Mouse (Mus musculus): ENCODE data around the gene Cstad. TPM values are rescaled to one million over a fixed set of nuclear protein-coding genes. Genes with fewer than 3 reads are reported as not detected.

Gene Cstad
- total RNA-seq, 2 experiments from 2014 or later = 0.57 to 1.2 TPM

GRCm38 (mm10) chr2:30629038-30629761, 34.4 kb downstream of the Cstad start:
- no peak for DNase-seq

GRCm38 (mm10) chr2:30629860-30630259, 35.0 kb downstream of the Cstad start:
- DNase-seq = no peak

GRCm38 (mm10) chr2:30636266-30636671, 41.4 kb downstream of the Cstad start:
- peak in 1 of 2 experiments; percentile 51 for DNase-seq

GRCm38 (mm10) chr2:30637991-30638390, 43.2 kb downstream of the Cstad start:
- DNase-seq = no peak

GRCm38 (mm10) chr2:30640021-30640481, 45.2 kb downstream of the Cstad start:
- peak in 1 of 2 experiments; percentile 25 for DNase-seq

GRCm38 (mm10) chr2:30642810-30643209, 48.0 kb downstream of the Cstad start:
- no peak for DNase-seq

GRCm38 (mm10) chr2:30643422-30643821, 48.6 kb downstream of the Cstad start:
- DNase-seq = no peak

GRCm38 (mm10) chr2:30646833-30647232, 52.0 kb downstream of the Cstad start:
- DNase-seq = peak; percentile 54 to 58

GRCm38 (mm10) chr2:30647303-30647881, 52.6 kb downstream of the Cstad start:
- DNase-seq = peak; percentile 33 to 42

GRCm38 (mm10) chr2:30647882-30648494, 53.1 kb downstream of the Cstad start:
- no peak for DNase-seq

- DNase-seq = no peak
These were observed 55.4 kb downstream of the Cstad start for GRCm38 (mm10) chr2:30650249-30650648.

GRCm38 (mm10) chr2:30651831-30652230, 57.0 kb downstream of the Cstad start:
- DNase-seq = no peak

- peak; percentile 56 to 63 for DNase-seq
These were observed 57.8 kb downstream of the Cstad start for GRCm38 (mm10) chr2:30652581-30653037.

- DNase-seq = peak in 1 of 2 experiments; percentile 32
These were observed 58.2 kb downstream of the Cstad start for GRCm38 (mm10) chr2:30653046-30653445.

GRCm38 (mm10) chr2:30654158-30654557, 59.3 kb downstream of the Cstad start:
- DNase-seq = no peak

GRCm38 (mm10) chr2:30654582-30654981, 59.7 kb downstream of the Cstad start:
- no peak for DNase-seq

- DNase-seq = no peak
These were observed 60.9 kb downstream of the Cstad start for GRCm38 (mm10) chr2:30655746-30656145.

GRCm38 (mm10) chr2:30656711-30657555, 62.1 kb downstream of the Cstad start:
- no peak for DNase-seq

- peak in 1 of 2 experiments; percentile 53 for DNase-seq
These were observed 63.0 kb downstream of the Cstad start for GRCm38 (mm10) chr2:30657674-30658479.

GRCm38 (mm10) chr2:30658480-30658843, 63.6 kb downstream of the Cstad start:
- peak; percentile 99 to 100 for DNase-seq

Measured in heart, adult 18-20 months (tissue).